Mouse (Mus musculus) B cell, adult 67 days (primary cell): ENCODE measurements around the gene Trim12a. TPM values are rescaled to one million over a fixed set of nuclear protein-coding genes. Genes with fewer than 3 reads are reported as not detected.

Experiments used
- total RNA-seq, 2 experiments: library from RNA; stranded (reverse); gene quantifications; 4 replicates each; pipeline ENCODE4 v1.2.4; 2023

Trim12a gene
- total RNA-seq: 100 to 1,000 TPM; 121 to 151 TPM

GRCm38 (mm10) chr7:104315369-104316080, at the start of gene Trim12a:
Gene Trim12a (minus strand): TSS chr7:104315466.

DNA sequence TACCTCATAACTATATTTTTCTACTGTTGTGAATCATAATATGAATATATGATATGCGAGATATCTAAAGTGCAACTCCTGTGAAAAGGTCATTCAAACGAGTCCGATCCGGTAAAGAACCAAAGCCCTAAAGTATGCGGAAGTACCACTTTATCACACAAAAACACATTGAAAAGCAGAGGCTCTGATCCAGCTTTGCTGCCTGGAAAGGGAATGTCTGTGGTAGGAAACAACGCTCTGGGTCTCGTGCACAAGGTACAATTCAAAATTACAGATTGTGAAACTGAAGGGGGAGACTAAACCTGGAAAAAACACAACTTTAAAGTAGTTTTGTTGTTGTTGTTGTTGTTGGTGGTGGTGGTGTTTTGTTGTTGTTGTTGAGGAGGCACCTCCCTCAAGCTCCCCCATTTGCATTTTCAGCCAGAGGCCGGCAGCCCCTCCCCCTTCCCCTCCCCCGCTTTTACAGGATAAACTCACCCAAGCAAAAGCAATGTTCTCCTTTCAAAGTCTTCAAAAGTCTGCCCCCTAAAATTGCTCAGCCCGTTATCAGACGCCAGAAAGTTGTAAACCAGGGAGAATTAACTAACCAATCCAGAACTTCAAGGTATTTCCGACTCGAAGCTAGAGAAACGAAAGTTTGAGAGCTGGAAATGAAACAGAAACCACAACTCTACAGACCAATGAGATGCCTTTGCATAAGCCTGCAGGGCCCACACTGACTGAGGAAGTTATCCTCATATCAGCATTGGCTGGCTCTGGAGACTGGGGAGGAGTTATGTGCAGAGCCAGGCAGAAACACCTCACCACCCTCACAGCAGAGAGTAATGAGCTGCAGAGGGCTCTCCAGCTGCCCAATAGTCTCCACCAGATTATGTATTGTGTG, 37.7 kb upstream of the Trim12a start, which contains the start of gene Trim12c:
Gene Trim12c (minus strand): TSS at position 646 of the 883 bp plus-strand sequence.

DNA sequence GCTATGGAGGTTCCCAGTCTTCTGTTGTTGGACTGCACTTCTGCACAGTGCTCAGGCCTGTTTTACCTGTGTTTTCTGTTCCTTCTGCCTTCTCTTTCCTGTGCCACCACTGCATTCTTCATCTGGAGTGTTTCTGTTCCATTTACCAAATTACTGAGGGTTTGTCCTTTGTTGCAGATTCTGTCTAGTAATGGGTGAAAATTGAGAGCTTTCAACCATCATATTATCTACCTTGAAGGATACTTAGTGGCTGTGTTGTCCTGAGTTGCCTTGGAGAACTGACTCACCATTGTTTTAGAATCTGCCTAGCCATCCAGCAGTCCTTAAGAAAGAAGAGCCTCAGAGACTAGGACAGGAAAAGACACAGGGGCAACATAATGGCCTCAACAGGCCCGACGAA, 13.9 kb upstream of the Trim12a start, which contains the start of gene Trim34b:
Gene Trim34b (plus strand): TSS at position 301 of the 400 bp plus-strand sequence.

GRCm38 (mm10) chr7:104287576-104288443, 27.5 kb downstream of the Trim12a start, which contains the start of gene Trim5:
Gene Trim5 (minus strand): TSS chr7:104288094.

Other genes starting within 250 kb of the Trim12a start
- not detected for gene Olfr644, start 243.6 kb downstream of the Trim12a start, total RNA-seq
- not detected for gene Olfr645, start 230.0 kb downstream of the Trim12a start, total RNA-seq
- not detected for gene Olfr646, start 210.6 kb downstream of the Trim12a start, total RNA-seq
- gene Ubqln5, start 185.6 kb downstream of the Trim12a start, total RNA-seq: not detected
- not detected for gene Olfr643, start 178.1 kb downstream of the Trim12a start, total RNA-seq
- gene Ubqln3, start 172.2 kb downstream of the Trim12a start, total RNA-seq: not detected
- not detected for gene Ubqlnl, start 164.9 kb downstream of the Trim12a start, total RNA-seq
- gene Olfm5, start 150.6 kb downstream of the Trim12a start, total RNA-seq: not detected
- not detected for gene Olfr648, start 132.1 kb downstream of the Trim12a start, total RNA-seq
- gene Olfr649, start 119.5 kb downstream of the Trim12a start, total RNA-seq: not detected
- under 1 TPM; 0.39 to 0.70 TPM for gene Trim6, start 96.7 kb downstream of the Trim12a start, total RNA-seq
- 10 to 100 TPM; 67.2 to 84.3 TPM for gene Trim34a, start 71.0 kb downstream of the Trim12a start, total RNA-seq
- gene Trim5, start 27.4 kb downstream of the Trim12a start, total RNA-seq: 10 to 100 TPM; 30.7 to 37.6 TPM
- gene Trim34b, start 14.0 kb upstream of the Trim12a start, total RNA-seq: 1 to 10 TPM; 3.5 to 4.3 TPM
- gene Trim12c, start 37.9 kb upstream of the Trim12a start, total RNA-seq: 10 to 100 TPM; 52.0 to 65.2 TPM
- gene Trim30b, start 54.4 kb upstream of the Trim12a start, total RNA-seq: 10 to 100 TPM; 27.6 to 36.8 TPM
- 1 to 10 TPM; 4.2 to 7.4 TPM for gene Trim30c, start 85.4 kb upstream of the Trim12a start, total RNA-seq
- gene Trim30a, start 149.7 kb upstream of the Trim12a start, total RNA-seq: 100 to 1,000 TPM in 1 of 2 experiments, 10 to 100 TPM in 1; 79.4 to 109 TPM
- 10 to 100 TPM; 16.1 to 30.2 TPM for gene Trim30d, start 192.4 kb upstream of the Trim12a start, total RNA-seq
- not detected for gene Olfr651, start 234.7 kb upstream of the Trim12a start, total RNA-seq
- not detected for gene Olfr652, start 245.4 kb upstream of the Trim12a start, total RNA-seq